Mouse (Mus musculus) hindbrain, embryonic 12.5 days (tissue): ENCODE measurements around the gene Gm20388. TPM values are rescaled to one million over a fixed set of nuclear protein-coding genes. Genes with fewer than 3 reads are reported as not detected.

Experiments
- ATAC-seq: fragments of 200-750 bp; cut with Nextera tagmentation; 2 replicates; pipeline ENCODE4 v1.8.0; 2017; ENCODE audit warnings: moderate TSS enrichment; ENCODE audit not compliant: low FRiP score
- H3K27ac ChIP-seq: fragments of 300-500 bp; sonication (generic); 2 replicates; pipeline ENCODE4 v1.5.1; 2016; ENCODE audit warnings: mild to moderate bottlenecking
- H3K27me3 ChIP-seq: fragments of 300-500 bp; sonication (generic); 2 replicates; pipeline ENCODE4 v1.6.1; 2016; ENCODE audit warnings: mild to moderate bottlenecking
- H3K36me3 ChIP-seq: fragments of 300-500 bp; sonication (generic); 2 replicates; pipeline ENCODE4 v1.6.1; 2016; ENCODE audit warnings: mild to moderate bottlenecking
- H3K4me1 ChIP-seq: fragments of 300-500 bp; sonication (generic); 2 replicates; pipeline ENCODE4 v1.6.1; 2016
- H3K4me2 ChIP-seq: fragments of 300-500 bp; sonication (generic); replicated peaks from 2 replicates; pipeline ENCODE4 v1.6.1; 2016; ENCODE audit warnings: mild to moderate bottlenecking
- H3K4me3 ChIP-seq: fragments of 300-500 bp; sonication (generic); 2 replicates; pipeline ENCODE4 v1.5.1; 2016; ENCODE audit warnings: mild to moderate bottlenecking
- H3K9ac ChIP-seq: fragments of 300-500 bp; sonication (generic); 2 replicates; pipeline ENCODE4 v1.6.1; 2016; ENCODE audit warnings: mild to moderate bottlenecking, moderate library complexity
- H3K9me3 ChIP-seq: fragments of 300-500 bp; sonication (generic); replicated peaks from 2 replicates; pipeline ENCODE4 v1.6.1; 2016; ENCODE audit warnings: mild to moderate bottlenecking
- WGBS: fragments of 180-500 bp; shearing (Covaris S2); methylation state at CpG from one replicate; pipeline ENCODE4 v1.1.7; 2016; 5-methylcytosine and 5-hydroxymethylcytosine counted together
- polyA plus RNA-seq: library from polyadenylated mRNA; unstranded; fragments of >200 nt; fragmentation: Nextera tagmentation; extraction: Ambion mirVana; gene quantifications from 2 replicates; pipeline ENCODE4 v1.2.1, GENCODE M21; 2016

Gm20388 gene
- polyA plus RNA-seq, 1 experiment from 2014 or later: not detected

DNA sequence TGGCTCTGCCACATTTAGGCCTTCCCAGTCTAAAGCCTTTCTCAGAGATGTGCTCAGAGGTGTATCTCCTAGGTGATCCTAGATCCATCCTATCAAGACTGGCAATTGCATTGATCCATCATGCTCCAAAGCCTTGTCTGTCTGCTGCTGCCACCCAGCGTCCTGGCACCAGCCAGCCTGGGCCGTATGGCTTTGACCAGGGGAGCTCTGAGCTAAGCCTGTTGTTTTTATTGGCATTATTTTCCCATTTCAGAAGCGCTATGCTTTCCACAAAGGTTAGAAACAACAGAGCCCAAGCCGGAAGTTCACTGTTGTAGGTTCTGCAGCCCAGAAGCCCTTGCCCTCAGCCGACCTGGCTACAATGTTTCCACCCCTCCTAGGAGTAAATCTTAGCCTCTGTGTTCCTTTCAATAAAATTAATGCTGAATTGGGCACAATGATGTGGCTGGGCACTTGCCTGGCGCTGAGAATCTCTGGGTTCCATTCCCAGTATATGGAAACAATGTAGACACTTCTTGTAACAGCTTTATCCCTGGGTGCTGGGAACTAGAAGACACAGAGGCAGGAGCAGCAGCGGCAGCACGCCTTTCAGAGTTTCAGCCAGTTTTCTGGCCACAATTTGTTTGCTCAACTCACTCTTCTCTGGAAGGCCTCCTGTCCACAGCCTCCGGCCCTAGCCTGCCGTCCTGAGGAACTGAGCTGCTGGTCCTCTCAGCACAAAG lies 2307.0 kb downstream of the Gm20388 start:
- Histone ChIP-seq H3K4me3 (no peak overlapping the region), H3K27me3 (no peaks in the 10 kb centered on the region), H3K9ac (no peak overlapping the region), H3K36me3 (no peaks in the 10 kb centered on the region), H3K27ac (no peak overlapping the region), H3K4me1 (peaks cover 3% of the 10 kb centered on the region; the same call in 1 of the 2 replicates), H3K9me3 (no peaks in the 10 kb centered on the region), H3K4me2 (no peak overlapping the region)
- ATAC-seq: no peak
- WGBS: 77% methylated on average over 10 of the region's 10 CpGs

DNA sequence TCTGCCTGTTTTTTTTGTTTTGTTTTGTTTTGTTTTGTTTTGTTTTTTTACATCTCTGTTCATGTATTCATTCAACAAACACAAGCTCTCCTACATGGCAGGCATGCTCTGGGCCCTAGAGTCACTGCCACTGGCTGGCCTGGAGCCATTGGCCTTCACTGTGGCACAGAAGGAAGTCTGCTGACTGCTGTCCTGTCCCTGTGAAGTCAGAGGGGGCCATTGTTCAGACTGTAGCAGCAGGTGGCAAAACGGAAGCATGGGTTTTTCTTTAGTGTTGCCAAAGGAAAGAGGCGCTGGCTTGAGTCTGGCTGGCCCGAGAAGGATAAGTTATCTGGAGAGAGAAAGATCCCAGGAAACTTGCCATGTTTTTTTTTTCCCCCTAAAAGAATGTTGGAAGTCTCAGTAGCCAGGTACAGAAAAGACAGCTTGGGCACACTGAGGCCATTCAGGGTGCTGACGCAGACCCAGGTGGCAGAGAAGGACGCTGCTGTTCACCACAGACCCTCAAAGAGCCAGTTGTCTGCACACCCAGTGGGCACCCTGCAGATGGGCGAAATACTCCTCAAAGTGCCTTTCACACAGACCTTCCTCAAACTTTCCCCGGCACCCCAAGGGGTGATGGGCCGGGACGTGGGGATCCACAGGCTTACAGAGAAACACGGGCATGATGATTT lies 2313.5 kb downstream of the Gm20388 start:
- peaks cover 11% of the 10 kb centered on the region for H3K4me1 ChIP-seq
- H3K36me3 ChIP-seq: no peaks in the 10 kb centered on the region
- H3K4me2 ChIP-seq: no peak overlapping the region
- no peak overlapping the region for H3K9ac ChIP-seq
- 66% methylated on average over 10 of the region's 10 CpGs for WGBS
- H3K27me3 ChIP-seq: peaks cover 29% of the 10 kb centered on the region
- H3K27ac ChIP-seq: peak overlapping the region; percentile 55
- no peak for ATAC-seq
- no peaks in the 10 kb centered on the region for H3K9me3 ChIP-seq
- H3K4me3 ChIP-seq: no peak overlapping the region

DNA sequence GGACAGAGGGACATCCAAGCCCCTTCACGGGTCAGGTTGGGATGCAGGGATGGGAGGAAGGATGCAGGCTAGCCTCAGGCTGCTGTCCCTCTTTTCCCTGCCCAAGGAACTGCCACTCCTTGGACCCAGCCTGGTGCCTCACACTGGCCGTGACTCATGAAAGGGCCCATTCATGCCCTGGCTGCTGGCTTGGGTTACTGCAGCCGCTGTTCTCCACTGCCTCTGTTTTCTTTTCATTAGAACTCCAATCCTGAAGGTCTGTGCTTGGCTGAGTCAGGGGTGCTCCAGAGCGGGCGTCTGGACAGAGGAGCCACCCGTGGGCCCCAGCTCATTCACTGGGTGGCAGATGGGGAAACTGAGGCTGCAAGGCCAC lies 2314.0 kb downstream of the Gm20388 start:
- WGBS: 36% methylated on average over 6 of the region's 6 CpGs
- H3K27ac ChIP-seq: peak overlapping the region; percentile 68
- H3K27me3 ChIP-seq: peaks cover 34% of the 10 kb centered on the region
- no peak; the same call in 1 of the 2 replicates for ATAC-seq
- H3K4me1 ChIP-seq: peaks cover 14% of the 10 kb centered on the region
- no peaks in the 10 kb centered on the region for H3K36me3 ChIP-seq
- no peak overlapping the region for H3K4me2 ChIP-seq
- H3K9ac ChIP-seq: no peak overlapping the region
- no peak overlapping the region for H3K4me3 ChIP-seq
- H3K9me3 ChIP-seq: no peaks in the 10 kb centered on the region

DNA sequence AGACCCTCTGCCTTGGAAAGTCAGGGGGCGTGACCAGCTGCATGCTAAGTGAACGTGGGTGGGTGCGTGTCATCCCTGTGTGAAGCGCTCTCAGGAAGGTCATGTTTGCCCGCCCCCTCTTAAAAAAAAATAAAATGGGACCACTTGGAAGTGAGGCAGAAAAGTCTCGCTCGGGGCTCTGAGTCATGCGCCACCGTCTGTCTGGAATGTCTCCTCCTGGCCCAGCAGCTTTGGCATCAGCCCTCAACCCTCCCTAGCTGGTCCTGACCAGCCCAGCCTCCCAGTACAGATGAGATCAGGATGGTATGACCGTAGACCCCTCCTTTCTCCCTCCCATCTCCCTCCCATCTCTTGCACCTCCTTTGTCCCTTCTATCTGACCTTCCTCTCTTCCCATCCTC lies 2314.8 kb downstream of the Gm20388 start:
- Histone ChIP-seq H3K4me2 (no peak overlapping the region), H3K4me1 (peaks cover 22% of the 10 kb centered on the region), H3K27ac (no peak overlapping the region), H3K36me3 (no peaks in the 10 kb centered on the region), H3K27me3 (peaks cover 41% of the 10 kb centered on the region), H3K9me3 (no peaks in the 10 kb centered on the region), H3K4me3 (no peak overlapping the region), H3K9ac (no peak overlapping the region)
- ATAC-seq: no peak
- 66% methylated on average over 10 of the region's 10 CpGs for WGBS

DNA sequence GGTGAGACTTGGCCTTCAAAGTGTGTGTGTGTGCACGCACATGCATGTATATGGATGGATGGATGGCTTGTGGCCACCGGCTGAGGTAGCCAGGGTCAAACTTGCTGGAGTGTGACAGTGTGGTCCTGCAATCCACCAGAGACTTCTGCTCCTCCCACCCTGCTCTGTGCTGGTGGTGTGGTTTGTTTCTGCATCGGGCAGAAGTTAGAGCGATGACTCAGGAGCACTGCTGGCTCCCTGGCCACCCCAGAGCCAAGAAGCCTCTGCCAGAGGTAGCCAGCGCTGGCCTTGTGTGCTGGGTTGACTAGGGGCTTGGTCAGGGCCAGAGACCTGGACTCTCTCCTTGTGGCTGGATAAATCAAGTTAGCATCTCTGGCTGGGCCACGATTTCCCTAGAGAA lies 2316.7 kb downstream of the Gm20388 start:
- no peak for ATAC-seq
- WGBS: 82% methylated on average over 6 of the region's 6 CpGs
- H3K36me3 ChIP-seq: no peaks in the 10 kb centered on the region

DNA sequence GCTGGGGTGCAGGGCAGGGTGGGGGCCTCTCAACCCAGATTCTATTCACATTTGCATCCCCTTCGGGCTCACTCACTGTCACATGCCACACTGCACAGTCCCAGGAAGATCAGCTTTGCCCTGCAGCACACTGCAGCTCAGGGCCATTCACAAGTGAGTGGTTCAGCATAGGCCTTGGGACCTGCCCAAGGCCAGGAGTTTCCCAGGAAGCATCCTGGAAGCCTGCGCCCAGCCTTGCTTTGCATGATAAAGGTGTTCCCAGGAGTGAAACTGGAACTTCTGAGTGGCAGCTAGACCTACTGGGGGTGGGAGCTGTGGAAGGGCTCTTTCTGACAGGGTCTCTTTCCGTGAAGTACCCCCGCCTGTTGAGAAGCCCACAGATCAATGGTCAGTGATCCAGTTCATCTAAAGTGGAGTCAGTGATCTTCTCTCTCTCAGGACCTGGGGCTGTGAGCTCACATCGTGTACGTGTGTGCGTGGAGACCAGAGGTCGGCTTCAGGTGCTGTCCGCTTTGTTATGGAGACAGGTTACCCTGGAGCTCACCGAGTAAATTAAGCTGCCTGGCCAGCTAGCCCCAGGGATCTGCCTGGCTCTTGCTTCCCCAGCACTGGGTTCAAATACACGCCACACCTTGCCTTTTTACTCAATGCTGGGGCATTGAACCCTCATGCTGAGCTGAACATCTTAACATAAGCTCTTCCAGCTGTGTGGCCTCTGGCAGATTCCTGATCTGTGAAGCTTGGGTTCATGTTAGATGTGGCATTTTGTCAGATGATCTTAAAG lies 2318.3 kb downstream of the Gm20388 start:
- H3K9me3 ChIP-seq: no peaks in the 10 kb centered on the region
- no peak for ATAC-seq
- no peak overlapping the region for H3K27ac ChIP-seq
- no peak overlapping the region for H3K9ac ChIP-seq
- H3K4me1 ChIP-seq: peaks cover 41% of the 10 kb centered on the region
- WGBS: 48% methylated on average over 11 of the region's 11 CpGs
- no peak overlapping the region for H3K4me2 ChIP-seq
- H3K27me3 ChIP-seq: peaks cover 67% of the 10 kb centered on the region
- H3K36me3 ChIP-seq: no peaks in the 10 kb centered on the region
- H3K4me3 ChIP-seq: no peak overlapping the region

More for the DNA sequence above, 2316.7 kb downstream of the Gm20388 start:
- Histone ChIP-seq H3K4me3 (no peak overlapping the region), H3K27ac (no peak overlapping the region), H3K4me1 (peaks cover 37% of the 10 kb centered on the region), H3K9ac (no peak overlapping the region), H3K9me3 (no peaks in the 10 kb centered on the region), H3K27me3 (peaks cover 60% of the 10 kb centered on the region), H3K4me2 (no peak overlapping the region)

DNA sequence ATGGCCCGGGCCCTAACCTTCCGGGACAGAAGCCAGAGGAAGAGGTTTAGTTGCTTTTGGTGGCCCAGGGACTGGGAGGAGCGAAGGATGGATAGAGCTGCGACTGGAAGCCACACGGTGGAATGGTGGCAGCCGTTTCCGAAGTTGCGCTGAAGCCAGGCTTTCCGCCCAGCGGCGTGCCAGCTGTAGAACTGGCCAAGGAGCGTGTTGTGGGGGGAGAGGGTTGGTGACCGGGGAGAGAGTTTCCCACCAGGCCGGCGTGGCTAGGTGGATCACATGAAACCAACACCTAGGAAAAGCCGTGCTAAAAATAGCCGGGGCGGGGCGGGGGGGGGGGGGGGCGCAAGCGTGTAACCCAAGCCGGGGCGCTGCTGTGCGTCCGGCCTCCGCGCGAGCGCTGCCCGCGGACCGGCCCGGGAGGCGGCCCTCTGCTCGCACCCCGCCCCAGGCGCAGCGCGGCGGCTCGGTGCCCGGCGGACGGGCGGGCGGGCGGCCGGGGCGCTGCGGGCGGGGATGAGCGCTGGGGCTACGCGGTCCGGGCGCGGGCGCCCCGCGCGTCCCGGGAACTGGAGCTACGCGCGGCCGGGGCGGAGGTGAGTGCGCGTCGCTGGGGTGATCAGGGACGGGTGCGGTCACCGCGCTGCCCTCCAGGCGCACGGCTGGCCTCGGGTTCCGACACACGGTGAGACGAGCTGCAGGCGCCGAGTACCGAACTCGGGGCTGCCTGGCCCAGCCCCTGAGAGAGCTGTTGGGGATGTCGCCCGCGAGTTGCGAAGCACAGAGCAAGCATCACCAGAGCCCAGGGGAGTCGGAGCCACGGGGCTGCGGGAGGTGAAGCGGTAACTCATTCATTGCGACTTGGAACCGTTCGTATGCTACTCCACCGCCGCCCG lies 2319.4 kb downstream of the Gm20388 start:
- WGBS: 2% methylated on average over 67 of the region's 98 CpGs
- peaks cover 36% of the 10 kb centered on the region for H3K4me1 ChIP-seq
- H3K27me3 ChIP-seq: peaks cover 67% of the 10 kb centered on the region

DNA sequence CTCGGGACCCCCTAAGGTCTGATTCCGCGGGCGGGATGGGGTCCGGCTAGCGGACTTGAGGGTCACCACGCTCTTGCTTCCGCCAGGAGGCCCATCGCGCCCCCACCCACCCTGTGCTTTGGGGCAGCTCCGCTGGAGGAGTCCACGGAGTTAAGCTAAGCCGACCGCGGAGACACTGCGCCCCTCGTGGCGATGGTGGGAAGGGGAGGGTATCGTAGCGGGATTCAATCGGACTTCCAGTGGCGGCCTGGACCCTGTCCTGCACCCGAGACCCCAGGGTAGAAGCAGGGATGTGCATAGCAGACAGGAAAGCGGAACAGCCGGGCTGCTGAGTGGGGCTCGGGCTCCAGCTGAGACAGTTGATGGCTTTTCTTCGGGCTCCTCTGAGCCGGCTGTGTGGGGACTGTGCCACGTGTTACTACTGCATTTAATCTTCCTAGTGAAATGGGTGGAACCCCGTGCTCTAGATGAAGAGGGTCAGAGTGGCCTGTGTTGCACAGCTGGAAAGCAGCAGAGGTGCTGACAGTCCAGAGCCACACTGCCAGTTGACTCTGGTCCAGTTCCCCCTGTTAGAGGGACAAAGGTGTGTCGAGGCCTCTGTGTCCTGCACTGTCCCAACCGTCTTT lies 2320.2 kb downstream of the Gm20388 start:
- H3K27me3 ChIP-seq: peaks cover 67% of the 10 kb centered on the region
- H3K4me1 ChIP-seq: peaks cover 34% of the 10 kb centered on the region
- peak overlapping the region; percentile 51 for H3K4me3 ChIP-seq
- no peak overlapping the region for H3K27ac ChIP-seq
- WGBS: 3% methylated on average over 32 of the region's 32 CpGs
- H3K36me3 ChIP-seq: no peaks in the 10 kb centered on the region
- peak overlapping the region; percentile 70 for H3K9ac ChIP-seq
- H3K9me3 ChIP-seq: no peaks in the 10 kb centered on the region
- ATAC-seq: peak; percentile 59
- H3K4me2 ChIP-seq: peak overlapping the region; percentile 95

More for the DNA sequence above, 2319.4 kb downstream of the Gm20388 start:
- Histone ChIP-seq H3K9me3 (no peaks in the 10 kb centered on the region), H3K9ac (peak overlapping the region; percentile 70), H3K27ac (no peak overlapping the region), H3K4me2 (peak overlapping the region; percentile 95), H3K36me3 (no peaks in the 10 kb centered on the region), H3K4me3 (peak overlapping the region; percentile 51)
- ATAC-seq: peak; percentile 21; the same call in 1 of the 2 replicates

DNA sequence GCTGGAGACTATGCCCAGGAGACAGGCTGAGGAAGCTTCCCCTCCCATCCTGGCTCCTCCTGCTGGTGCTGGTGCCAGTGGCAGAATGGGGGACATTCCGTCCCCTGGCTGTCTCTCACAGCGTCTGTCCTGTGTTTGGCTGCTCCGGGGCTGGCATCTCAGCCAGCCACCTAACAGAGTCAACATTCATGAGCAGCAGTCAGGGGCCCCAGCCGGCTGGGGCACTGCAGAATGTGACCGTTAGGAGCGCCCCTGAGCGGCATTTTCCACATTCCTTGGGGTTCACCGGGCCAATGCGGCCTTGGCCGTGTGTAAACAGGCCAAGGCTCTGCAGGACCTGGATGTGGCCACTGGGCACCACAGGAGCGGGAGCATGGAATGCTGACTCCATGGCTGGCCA lies 2323.4 kb downstream of the Gm20388 start:
- ATAC-seq: no peak
- Histone ChIP-seq H3K4me2 (no peak overlapping the region), H3K4me1 (peaks cover 34% of the 10 kb centered on the region), H3K9ac (no peak overlapping the region), H3K4me3 (no peak overlapping the region), H3K9me3 (no peaks in the 10 kb centered on the region), H3K27me3 (peaks cover 39% of the 10 kb centered on the region), H3K27ac (no peak overlapping the region), H3K36me3 (no peaks in the 10 kb centered on the region)
- WGBS: 32% methylated on average over 11 of the region's 11 CpGs

DNA sequence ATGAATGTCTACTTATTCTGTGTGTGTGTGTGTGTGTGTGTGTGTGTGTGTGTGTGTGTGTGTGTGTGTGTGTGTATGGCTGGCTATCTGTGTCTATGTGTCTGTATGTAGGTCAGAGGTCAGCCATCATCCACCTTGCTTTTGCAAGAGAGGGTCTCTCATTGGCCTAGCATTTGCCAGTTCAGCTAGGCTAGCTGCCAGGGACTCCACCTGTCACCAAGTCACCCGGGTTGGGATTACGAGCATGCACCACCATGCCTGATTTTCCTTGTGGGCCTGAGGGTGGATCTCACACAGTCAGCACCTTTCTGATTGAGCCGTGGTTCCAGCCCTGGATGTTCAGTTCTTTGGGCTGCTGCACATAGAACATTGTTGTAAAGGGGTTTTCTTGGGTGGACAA lies 2325.9 kb downstream of the Gm20388 start:
- no peaks in the 10 kb centered on the region for H3K9me3 ChIP-seq
- no peak overlapping the region for H3K27ac ChIP-seq
- 92% methylated on average over 3 of the region's 3 CpGs for WGBS
- no peak overlapping the region for H3K4me2 ChIP-seq
- H3K4me1 ChIP-seq: peaks cover 11% of the 10 kb centered on the region
- no peak overlapping the region for H3K4me3 ChIP-seq
- ATAC-seq: no peak
- H3K9ac ChIP-seq: no peak overlapping the region
- peaks cover 16% of the 10 kb centered on the region for H3K27me3 ChIP-seq
- H3K36me3 ChIP-seq: no peaks in the 10 kb centered on the region

DNA sequence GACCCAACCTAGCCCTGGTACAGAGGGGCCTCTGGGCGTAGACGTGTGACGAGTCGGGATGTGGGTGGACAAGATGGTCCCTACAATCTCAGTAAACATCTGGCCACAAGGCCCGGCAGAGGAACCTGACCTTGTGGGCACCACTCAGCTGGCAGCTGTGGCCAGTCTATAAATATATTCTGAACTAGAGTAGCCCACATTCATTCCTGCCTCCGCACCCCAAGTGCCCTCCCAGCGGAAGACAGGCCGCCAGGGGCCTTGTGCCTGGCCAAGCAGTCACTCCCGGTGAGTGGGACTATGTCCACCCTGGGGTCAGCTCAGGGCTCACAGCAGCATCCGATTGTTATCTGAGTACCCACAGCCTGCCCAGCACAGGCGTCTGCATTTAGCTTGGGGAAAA lies 2327.6 kb downstream of the Gm20388 start:
- H3K4me2 ChIP-seq: no peak overlapping the region
- H3K9ac ChIP-seq: no peak overlapping the region
- no peak for ATAC-seq
- no peak overlapping the region for H3K27ac ChIP-seq
- H3K9me3 ChIP-seq: no peaks in the 10 kb centered on the region
- no peaks in the 10 kb centered on the region for H3K27me3 ChIP-seq
- H3K4me1 ChIP-seq: peaks cover 4% of the 10 kb centered on the region; the same call in 1 of the 2 replicates
- no peaks in the 10 kb centered on the region for H3K36me3 ChIP-seq
- no peak overlapping the region for H3K4me3 ChIP-seq
- WGBS: 84% methylated on average over 11 of the region's 11 CpGs
